Mouse (Mus musculus) intestine, embryonic 16.5 days (tissue): ENCODE data around the gene Kcnk4. TPM values are rescaled to one million over a fixed set of nuclear protein-coding genes. Genes with fewer than 3 reads are reported as not detected.
A peak's percentile ranks its signal among the peaks of the same experiment; 100 is the strongest.

Source experiments
- ATAC-seq: fragments of 200-750 bp; cut with Nextera tagmentation; 2 replicates; pipeline ENCODE4 v1.8.0; 2017; ENCODE audit warnings: moderate TSS enrichment, moderate library complexity
- H3K27ac ChIP-seq: fragments of 300-500 bp; sonication (generic); 2 replicates; pipeline ENCODE4 v1.5.1; 2014; ENCODE audit warnings: mild to moderate bottlenecking, low read length
- H3K27me3 ChIP-seq: fragments of 300-500 bp; sonication (generic); replicated peaks from 2 replicates; pipeline ENCODE4 v1.6.1; 2014; ENCODE audit warnings: low read length, control low read depth, mixed read lengths; ENCODE audit not compliant: control insufficient read depth, insufficient read depth
- H3K36me3 ChIP-seq: fragments of 300-500 bp; sonication (generic); 2 replicates; pipeline ENCODE4 v1.6.1; 2014; ENCODE audit warnings: low read length, control low read depth; ENCODE audit not compliant: control insufficient read depth, insufficient read depth
- H3K4me1 ChIP-seq: fragments of 300-500 bp; sonication (generic); 2 replicates; pipeline ENCODE4 v1.6.1; 2014; ENCODE audit warnings: low read length, control low read depth, mixed read lengths; ENCODE audit not compliant: control insufficient read depth, insufficient read depth
- H3K4me2 ChIP-seq: fragments of 300-500 bp; sonication (generic); 2 replicates; pipeline ENCODE4 v1.6.1; 2014; ENCODE audit warnings: low read depth, low read length, control low read depth
- H3K4me3 ChIP-seq: fragments of 300-500 bp; sonication (generic); 2 replicates; pipeline ENCODE4 v1.5.1; 2014; ENCODE audit warnings: mild to moderate bottlenecking, low read length
- H3K9ac ChIP-seq: fragments of 300-500 bp; sonication (generic); 2 replicates; pipeline ENCODE4 v1.6.1; 2014; ENCODE audit warnings: low read depth, low read length
- H3K9me3 ChIP-seq: fragments of 300-500 bp; sonication (generic); 2 replicates; pipeline ENCODE4 v1.6.1; 2016; ENCODE audit warnings: low read length, control low read depth; ENCODE audit not compliant: control insufficient read depth
- WGBS: fragments of 180-500 bp; shearing (Covaris S2); extraction: QIAGEN DNeasy Blood & Tissue Kit; methylation state at CpG from one replicate; pipeline ENCODE4 v1.1.7; 2014; 5-methylcytosine and 5-hydroxymethylcytosine counted together
- polyA plus RNA-seq: library from polyadenylated mRNA; unstranded; fragments of >200 nt; fragmentation: Nextera tagmentation; extraction: Ambion mirVana; gene quantifications from 2 replicates; pipeline ENCODE4 v1.2.1, GENCODE M21; 2015

Gene Kcnk4
- polyA plus RNA-seq, 1 experiment from 2014 or later: 0.48 TPM

- no peaks in the 10 kb centered on the region for H3K27me3 ChIP-seq
- H3K4me1 ChIP-seq: peaks cover 52% of the 10 kb centered on the region
- H3K4me2 ChIP-seq: peak overlapping the region; percentile 80
- peak; percentile 2 for ATAC-seq
- peak overlapping the region; percentile 96 for H3K27ac ChIP-seq
- H3K9ac ChIP-seq: peak overlapping the region; percentile 94
- H3K36me3 ChIP-seq: peaks cover 18% of the 10 kb centered on the region
- WGBS: under 1% methylated on average over 20 of the region's 20 CpGs
- no peaks in the 10 kb centered on the region for H3K9me3 ChIP-seq
- peak overlapping the region; percentile 83 for H3K4me3 ChIP-seq
These were observed 35.0 kb upstream of the Kcnk4 start for GRCm38 (mm10) chr19:6969291-6969664.

DNA sequence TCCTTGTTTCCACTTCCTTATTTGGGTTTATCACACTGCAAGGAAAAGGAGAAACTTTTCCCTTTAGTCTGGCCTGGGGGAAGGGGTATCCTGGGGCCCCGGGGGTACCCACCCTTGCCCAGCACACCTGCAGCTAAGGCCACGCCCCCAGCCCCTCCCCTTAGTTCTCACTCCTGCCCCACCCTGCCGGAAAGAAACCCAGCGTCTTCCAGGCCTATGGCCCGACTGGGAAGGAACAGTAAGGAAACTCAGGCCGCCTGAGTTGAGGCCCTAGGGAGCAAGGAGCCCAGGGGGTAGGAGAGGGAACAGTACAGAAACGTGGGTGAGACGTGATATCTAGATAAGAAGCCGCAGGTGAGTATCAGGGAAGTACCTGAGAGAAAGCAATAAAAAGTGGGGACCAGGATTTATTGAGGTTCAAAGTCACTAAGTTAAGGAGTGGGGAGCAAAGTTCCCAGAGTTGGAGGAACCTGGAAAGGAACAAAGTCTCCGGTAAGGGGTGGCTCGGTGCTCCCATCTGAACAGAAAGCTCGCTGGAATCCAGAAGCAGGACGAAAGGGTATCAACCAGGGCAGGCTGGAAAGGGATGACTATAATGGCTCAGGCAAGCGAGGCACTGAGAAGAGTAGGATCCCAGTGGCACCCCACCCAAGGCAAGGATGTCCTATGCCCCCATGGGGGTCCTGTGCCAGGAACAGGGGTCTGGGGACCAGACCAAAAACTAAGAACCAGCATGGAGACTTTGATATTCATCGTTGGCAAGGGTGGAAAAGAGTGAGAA is 34.4 kb upstream of the Kcnk4 start:
- Histone ChIP-seq H3K27ac (peak overlapping the region; percentile 96), H3K9ac (peak overlapping the region; percentile 94), H3K4me3 (peak overlapping the region; percentile 83), H3K9me3 (no peaks in the 10 kb centered on the region), H3K36me3 (peaks cover 21% of the 10 kb centered on the region), H3K4me1 (peaks cover 52% of the 10 kb centered on the region), H3K27me3 (no peaks in the 10 kb centered on the region), H3K4me2 (peak overlapping the region; percentile 80)
- WGBS: 7% methylated on average over 15 of the region's 15 CpGs
- peak; percentile 91 for ATAC-seq

GRCm38 (mm10) chr19:6956461-6956860 is 22.1 kb upstream of the Kcnk4 start:
- H3K4me2 ChIP-seq: no peak overlapping the region
- H3K9me3 ChIP-seq: no peaks in the 10 kb centered on the region
- H3K4me3 ChIP-seq: no peak overlapping the region
- H3K36me3 ChIP-seq: peaks cover 51% of the 10 kb centered on the region
- H3K4me1 ChIP-seq: peaks cover 28% of the 10 kb centered on the region
- 87% methylated on average over 10 of the region's 10 CpGs for WGBS
- H3K27me3 ChIP-seq: no peaks in the 10 kb centered on the region
- H3K27ac ChIP-seq: no peak overlapping the region; the same call in 1 of the 2 replicates
- 0 out of 2 replicates have a peak overlapping the region, but pooled peaks have one; percentile 11 for H3K9ac ChIP-seq
- ATAC-seq: no peak

DNA sequence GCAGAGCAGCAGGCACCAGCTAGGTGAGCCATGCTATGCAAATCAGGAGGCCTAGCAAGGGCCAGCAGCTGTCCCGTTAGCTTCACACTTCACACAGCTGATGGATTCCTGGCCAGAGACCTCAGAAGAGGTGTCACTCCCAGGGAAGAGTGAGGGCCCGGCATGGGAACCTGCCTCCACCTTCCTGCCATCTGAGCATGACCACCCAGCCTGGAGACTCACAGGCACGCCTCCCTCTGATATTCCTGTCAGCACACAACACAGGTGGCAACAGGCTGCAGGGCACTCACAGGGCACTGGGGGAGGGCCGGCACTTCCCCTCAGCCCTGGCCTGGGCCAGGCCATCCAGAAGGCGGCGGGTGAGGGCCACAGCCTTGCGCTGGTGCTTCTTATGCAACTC is 21.1 kb upstream of the Kcnk4 start:
- no peak for ATAC-seq
- Histone ChIP-seq H3K4me3 (no peak overlapping the region), H3K4me1 (peaks cover 28% of the 10 kb centered on the region), H3K4me2 (no peak overlapping the region), H3K9me3 (no peaks in the 10 kb centered on the region), H3K27ac (peak overlapping the region; percentile 48; the same call in 1 of the 2 replicates), H3K36me3 (peaks cover 46% of the 10 kb centered on the region), H3K27me3 (no peaks in the 10 kb centered on the region), H3K9ac (no peak overlapping the region)
- WGBS: 78% methylated on average over 7 of the region's 7 CpGs

DNA sequence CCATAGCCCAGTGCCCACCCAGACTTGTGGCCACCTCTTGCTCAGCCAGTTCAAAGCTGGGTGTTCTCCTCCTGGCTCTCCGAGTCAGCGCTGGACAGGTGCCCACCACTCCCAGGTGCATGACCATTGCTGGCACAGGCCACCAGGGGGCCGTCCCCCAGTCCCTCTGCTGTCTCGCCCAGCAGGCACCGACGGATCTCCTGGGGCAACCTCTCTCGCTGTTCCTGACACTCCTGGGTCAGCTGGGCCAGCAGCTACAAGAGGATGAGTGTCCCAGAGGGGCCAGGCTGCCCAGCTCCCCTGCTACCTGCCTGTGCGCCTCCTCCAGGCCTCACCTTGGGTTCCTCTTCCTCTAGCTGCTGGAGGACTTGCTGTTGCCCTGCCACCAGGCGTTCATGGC is 19.7 kb upstream of the Kcnk4 start:
- ATAC-seq: no peak
- Histone ChIP-seq H3K4me2 (no peak overlapping the region), H3K27ac (peak overlapping the region; percentile 27; the same call in 1 of the 2 replicates), H3K36me3 (peaks cover 33% of the 10 kb centered on the region), H3K27me3 (no peaks in the 10 kb centered on the region), H3K9me3 (no peaks in the 10 kb centered on the region), H3K9ac (0 out of 2 replicates have a peak overlapping the region, but pooled peaks have one; percentile 11), H3K4me3 (no peak overlapping the region), H3K4me1 (peaks cover 39% of the 10 kb centered on the region)
- WGBS: 45% methylated on average over 9 of the region's 9 CpGs

- Histone ChIP-seq H3K27ac (peak overlapping the region; percentile 98), H3K36me3 (peaks cover 24% of the 10 kb centered on the region), H3K4me2 (peak overlapping the region; percentile 80), H3K9me3 (no peaks in the 10 kb centered on the region), H3K4me1 (peaks cover 50% of the 10 kb centered on the region), H3K9ac (peak overlapping the region; percentile 75), H3K27me3 (no peaks in the 10 kb centered on the region), H3K4me3 (peak overlapping the region; percentile 67)
- WGBS: 6% methylated on average over 3 of the region's 3 CpGs
- peak; percentile 14; the same call in 1 of the 2 replicates for ATAC-seq
These were observed 18.4 kb upstream of the Kcnk4 start for GRCm38 (mm10) chr19:6952712-6953037.

- Histone ChIP-seq H3K9ac (peak overlapping the region; percentile 75), H3K36me3 (peaks cover 24% of the 10 kb centered on the region), H3K4me3 (peak overlapping the region; percentile 67), H3K27me3 (no peaks in the 10 kb centered on the region), H3K9me3 (no peaks in the 10 kb centered on the region), H3K27ac (peak overlapping the region; percentile 98), H3K4me2 (peak overlapping the region; percentile 80), H3K4me1 (peaks cover 50% of the 10 kb centered on the region)
- ATAC-seq: peak; percentile 72
- under 1% methylated on average over 31 of the region's 31 CpGs for WGBS
These were observed 17.8 kb upstream of the Kcnk4 start for GRCm38 (mm10) chr19:6951994-6952711.

- Histone ChIP-seq H3K36me3 (peaks cover 19% of the 10 kb centered on the region), H3K9me3 (no peaks in the 10 kb centered on the region), H3K4me1 (peaks cover 57% of the 10 kb centered on the region), H3K4me2 (peak overlapping the region; percentile 80), H3K9ac (peak overlapping the region; percentile 75), H3K27me3 (no peaks in the 10 kb centered on the region), H3K27ac (peak overlapping the region; percentile 98), H3K4me3 (peak overlapping the region; percentile 67)
- peak; percentile 74 for ATAC-seq
- under 1% methylated on average over 35 of the region's 35 CpGs for WGBS
These were observed 17.2 kb upstream of the Kcnk4 start for GRCm38 (mm10) chr19:6951381-6951968.

GRCm38 (mm10) chr19:6950613-6951153 is 16.4 kb upstream of the Kcnk4 start:
- Histone ChIP-seq H3K9ac (peak overlapping the region; percentile 75), H3K4me3 (peak overlapping the region; percentile 67), H3K27me3 (no peaks in the 10 kb centered on the region), H3K36me3 (peaks cover 11% of the 10 kb centered on the region), H3K9me3 (no peaks in the 10 kb centered on the region), H3K4me1 (peaks cover 57% of the 10 kb centered on the region), H3K4me2 (peak overlapping the region; percentile 80), H3K27ac (peak overlapping the region; percentile 98)
- ATAC-seq: peak; percentile 12
- WGBS: under 1% methylated on average over 28 of the region's 28 CpGs
